Mouse (Mus musculus): Measurements from ENCODE around the gene Ndufs8.
"Not testable (repeated sequence)": the region's sequence is repeated elsewhere in the genome, so short reads cannot be mapped to it uniquely, and the experiment has no call there.

Ndufs8 gene

DNA sequence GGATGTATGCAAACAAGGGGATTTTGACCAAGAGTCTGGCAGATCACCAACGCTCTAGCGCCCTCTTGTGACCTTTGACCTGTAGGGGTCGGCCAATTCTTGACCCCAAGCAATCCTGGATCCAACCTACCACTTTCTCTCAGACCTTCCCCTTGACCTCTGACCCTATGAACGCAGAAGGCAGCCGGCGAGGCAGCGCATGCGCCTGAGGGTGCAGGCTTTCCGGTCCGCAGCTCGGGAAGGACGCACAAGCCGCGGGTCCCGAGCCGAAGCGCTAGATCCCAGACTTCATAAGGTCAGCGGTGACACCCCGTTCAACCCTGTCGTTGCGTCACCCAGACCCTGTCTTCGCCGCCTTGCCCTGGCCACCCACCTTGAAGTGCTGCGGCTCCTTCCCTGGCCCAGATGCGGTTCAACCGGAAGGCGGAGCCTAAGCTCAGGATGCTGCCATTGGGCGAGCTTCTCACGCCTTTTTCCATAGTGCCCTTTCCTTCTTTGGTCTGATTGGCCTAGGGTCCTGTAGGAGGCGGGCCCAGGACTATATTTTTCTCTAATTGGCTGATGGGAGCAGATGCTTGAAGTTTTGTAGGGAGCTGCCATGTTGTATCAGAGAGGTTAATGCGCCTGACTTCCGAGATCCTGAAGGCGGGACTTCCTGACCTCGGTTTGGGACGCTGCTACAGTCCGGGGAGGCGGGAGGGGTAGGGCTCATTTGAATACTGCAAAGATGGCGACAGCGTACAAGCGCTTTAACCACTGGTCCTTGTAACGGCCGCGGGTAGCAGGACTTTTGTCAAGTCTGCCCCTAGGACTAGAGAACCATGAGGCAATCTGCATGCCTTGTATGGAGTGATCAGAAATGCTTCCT, at the start of gene Ndufs8:
Ndufs8 (minus strand) TSS at position 438 of the 868 bp plus-strand sequence.
- peak; percentile 94 for DNase-seq (ENCODE audit: low spot score)

GRCm38 (mm10) chr19:3961805-3962204, 49.2 kb upstream of the Ndufs8 start:
- not testable (repeated sequence) for DNase-seq (ENCODE audit: low spot score)

DNA sequence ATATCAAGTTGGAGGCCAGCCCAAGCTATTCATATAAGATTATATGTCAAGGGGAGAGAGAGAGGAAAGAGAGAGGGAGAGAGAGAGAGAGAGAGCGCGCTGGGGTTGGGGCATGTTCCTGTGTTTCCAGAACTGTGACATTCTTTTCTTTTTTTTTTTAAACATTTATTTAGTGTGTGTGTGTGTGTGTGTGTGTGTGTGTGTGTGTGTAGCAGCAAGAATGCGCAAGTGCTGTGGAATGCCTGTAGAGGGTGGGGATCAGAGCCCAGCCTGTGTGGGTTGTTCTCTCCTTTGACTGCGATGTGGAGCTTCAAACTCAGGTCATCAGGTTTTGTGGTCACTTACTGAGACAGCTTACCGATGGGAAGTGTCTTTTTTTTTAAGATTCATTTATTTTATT, 47.6 kb upstream of the Ndufs8 start:
- no peak for DNase-seq (ENCODE audit: low spot score)

DNA sequence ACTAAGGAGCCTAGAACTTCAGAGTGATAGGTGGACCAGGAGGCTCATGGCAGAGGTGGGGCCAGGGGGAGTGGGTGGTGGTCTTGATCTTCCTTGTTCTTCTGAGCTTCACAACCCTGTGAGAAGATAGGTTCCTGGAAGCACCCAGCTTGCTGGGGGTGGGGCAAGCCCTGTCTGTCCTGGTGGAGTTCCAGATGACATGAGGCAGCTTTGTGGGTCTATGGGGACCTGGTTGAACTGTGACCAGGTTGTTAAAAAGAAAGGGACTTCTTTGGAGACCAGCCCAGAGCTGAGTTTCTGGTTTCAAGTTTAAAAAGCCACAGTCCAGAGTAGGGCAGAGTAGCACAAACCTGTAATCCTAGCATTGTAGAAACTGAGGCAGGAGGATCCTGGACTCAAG, 46.5 kb upstream of the Ndufs8 start:
- no peak for DNase-seq (ENCODE audit: low spot score)

DNA sequence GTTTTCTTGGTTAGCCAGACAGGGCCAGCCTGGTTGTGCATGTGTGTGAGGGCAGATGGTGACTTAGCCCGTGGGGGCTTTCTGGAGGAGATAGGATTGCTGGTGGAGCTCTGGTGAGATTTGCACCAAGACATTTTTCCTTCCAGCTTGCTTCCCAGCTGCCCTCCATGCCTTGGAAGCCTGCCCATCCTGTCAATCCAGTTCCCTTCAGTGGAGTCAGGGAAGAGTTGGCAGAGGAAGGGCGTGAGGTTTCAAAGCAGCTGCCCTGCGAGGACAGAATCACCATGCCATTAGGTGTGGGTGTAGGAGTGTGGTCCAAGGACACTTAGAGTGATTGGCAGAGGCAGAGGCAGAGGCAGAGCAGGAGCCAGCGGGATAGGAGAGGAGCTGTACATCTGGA, 45.9 kb upstream of the Ndufs8 start, which contains the start of gene Aldh3b3:
Aldh3b3 (plus strand) TSS at position 176 of the 400 bp plus-strand sequence.
- no peak for DNase-seq (ENCODE audit: low spot score)

GRCm38 (mm10) chr19:3957296-3958036, 44.9 kb upstream of the Ndufs8 start:
- not testable (repeated sequence) for DNase-seq (ENCODE audit: low spot score)

DNA sequence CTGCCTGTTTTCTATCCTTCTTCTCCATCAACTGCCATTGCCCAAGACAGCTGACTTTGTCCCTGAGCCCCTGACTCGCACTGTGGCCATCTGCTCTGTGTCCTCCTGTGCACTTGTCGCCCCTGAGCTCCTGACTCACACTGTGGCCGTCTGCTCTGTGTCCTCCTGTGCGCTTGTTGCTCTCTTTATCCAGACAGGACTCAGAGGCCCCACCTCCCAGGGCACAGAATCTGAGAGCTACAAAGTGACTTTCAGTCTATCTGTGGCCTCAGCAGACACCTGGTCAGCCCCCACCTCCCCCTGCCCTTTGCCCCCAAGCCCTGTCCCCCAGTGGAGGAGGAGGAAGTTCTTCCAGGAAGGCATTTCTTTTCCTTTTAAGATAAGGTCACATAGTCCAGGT, 43.2 kb upstream of the Ndufs8 start:
- DNase-seq (ENCODE audit: low spot score): peak; percentile 19

DNA sequence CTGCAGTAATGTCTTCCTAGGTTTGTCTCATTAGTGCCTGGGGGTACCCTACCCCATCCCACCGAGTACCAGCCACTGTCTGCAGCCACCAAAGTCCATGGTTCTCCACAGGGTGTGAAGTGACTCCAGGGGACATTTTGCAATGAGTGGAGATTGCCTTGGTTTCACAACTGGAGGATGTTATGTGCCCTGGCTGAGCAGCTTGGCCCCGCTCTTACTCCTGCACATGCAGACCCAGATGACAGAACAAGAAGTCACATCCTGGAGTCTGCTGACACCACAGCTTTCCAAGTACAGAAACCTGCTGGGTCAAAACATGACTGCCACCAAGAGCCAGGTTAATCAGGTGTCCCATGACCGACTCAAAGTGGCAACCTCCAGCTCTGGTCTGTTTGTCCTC, 42.5 kb upstream of the Ndufs8 start:
- no peak for DNase-seq (ENCODE audit: low spot score)

DNA sequence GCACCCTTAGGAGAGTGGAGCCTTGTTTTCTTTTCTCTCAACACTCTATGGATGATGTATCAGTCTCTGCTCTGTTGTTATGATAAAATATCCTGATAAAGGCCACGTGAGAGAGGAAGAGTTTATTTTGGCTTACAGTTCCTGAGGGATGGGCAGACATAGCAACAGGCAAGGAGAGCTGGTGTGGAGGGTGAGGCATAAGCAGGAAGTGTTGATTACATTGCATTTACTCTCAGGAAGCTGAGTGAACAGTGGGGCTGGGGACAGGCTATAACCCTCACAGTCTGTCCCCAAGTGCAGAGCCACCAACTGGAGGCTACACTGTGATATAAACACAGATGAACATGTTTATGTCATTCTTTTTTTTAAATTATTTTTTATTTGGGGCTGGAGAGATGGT, 39.5 kb upstream of the Ndufs8 start:
- DNase-seq (ENCODE audit: low spot score): no peak

- no peak for DNase-seq (ENCODE audit: low spot score)
Observed at GRCm38 (mm10) chr19:3951461-3951860, 38.9 kb upstream of the Ndufs8 start.

- DNase-seq (ENCODE audit: low spot score): no peak
Observed at GRCm38 (mm10) chr19:3950331-3950730, 37.8 kb upstream of the Ndufs8 start.

- DNase-seq (ENCODE audit: low spot score): no peak
Observed at GRCm38 (mm10) chr19:3948546-3948945, 36.0 kb upstream of the Ndufs8 start.

GRCm38 (mm10) chr19:3947813-3948212, 35.2 kb upstream of the Ndufs8 start:
- no peak for DNase-seq (ENCODE audit: low spot score)

- peak; percentile 63 for DNase-seq (ENCODE audit: low spot score)
Observed at GRCm38 (mm10) chr19:3946715-3947114, 34.1 kb upstream of the Ndufs8 start.

DNA sequence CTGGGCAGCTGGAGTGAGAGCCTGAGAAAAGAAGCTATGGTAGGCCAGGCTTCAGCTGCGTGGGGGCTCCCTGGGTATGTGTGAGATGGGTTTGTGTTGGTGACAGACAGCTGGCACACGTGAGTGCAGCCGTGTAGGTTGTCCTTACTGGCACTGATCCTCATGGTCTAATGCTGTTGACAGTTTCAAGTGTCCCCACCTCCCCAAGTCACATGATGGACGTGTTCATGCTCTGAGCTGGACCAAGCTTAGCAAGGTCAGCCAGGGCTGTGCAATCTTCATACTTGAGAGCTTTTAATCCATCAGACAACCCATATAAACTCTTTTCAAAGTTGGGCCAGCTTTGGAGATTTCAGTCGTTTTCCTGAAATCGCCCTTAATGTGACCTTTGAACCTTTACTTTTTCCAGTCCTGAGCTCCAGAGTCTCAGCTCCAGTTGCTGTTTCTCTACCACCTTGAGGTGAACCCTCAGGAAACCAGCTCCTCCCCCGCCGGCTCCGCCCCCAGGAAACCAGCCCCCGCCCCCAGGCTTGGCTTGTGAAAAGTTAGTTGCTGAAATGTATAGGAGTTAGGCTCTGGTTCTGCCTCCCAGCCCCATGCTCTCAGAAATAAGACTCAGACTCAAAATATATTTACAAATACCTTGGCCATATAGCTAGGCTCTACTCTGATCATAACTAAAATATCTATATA, 33.4 kb upstream of the Ndufs8 start:
- no peak for DNase-seq (ENCODE audit: low spot score)

DNA sequence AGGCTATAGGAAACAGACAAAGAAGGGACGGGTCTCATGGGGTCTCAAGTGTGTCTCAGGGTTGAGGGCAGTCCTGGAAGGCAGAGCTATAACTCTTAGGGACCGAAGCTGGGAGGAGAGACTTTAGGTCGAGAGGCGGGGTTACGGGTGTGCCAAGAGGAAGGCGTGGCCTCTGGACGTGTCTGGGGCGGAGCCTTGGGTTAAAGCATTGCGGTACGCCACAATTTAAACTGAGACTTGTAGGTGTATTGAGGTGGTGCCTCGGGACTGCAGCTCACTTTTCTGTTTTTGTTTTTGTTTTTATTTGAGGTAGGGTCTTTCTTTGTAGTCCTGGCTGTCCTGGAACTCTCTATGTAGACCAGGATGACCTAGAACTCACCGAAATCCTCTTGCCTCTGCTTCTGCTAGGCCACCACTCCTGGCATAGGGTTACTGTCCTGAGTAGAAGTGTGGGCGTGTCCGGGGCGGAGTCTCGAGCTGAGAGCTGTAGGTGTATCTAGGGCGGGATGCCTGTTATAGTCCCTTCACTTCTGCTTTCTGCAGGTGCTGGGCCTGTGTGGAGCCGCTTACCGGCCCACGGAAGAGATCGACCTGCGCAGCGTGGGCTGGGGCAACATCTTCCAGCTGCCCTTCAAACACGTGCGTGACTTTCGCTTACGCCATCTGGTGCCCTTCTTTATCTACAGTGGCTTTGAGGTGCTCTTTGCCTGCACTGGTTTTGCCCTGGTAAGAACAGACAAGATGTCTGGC, 30.6 kb upstream of the Ndufs8 start:
- DNase-seq (ENCODE audit: low spot score): no peak

DNA sequence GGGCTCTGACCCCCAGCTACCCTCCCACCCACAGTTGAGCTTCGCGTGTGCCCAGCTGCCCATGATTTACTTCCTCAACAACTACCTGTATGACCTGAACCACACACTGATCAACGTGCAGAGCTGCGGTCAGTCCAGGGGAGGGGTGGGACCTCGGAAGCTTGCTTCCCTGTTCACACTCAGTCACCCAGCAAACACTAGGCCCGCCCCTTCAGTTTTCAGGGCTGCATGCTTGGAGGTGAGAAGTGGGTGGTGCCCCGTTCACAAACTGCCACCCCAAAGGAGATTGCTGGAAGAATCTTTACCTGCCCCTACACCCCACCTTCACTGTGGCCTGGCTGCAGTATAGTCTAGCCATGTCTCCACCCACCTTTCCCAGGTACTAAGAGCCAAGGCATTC, 29.7 kb upstream of the Ndufs8 start:
- DNase-seq (ENCODE audit: low spot score): no peak

DNA sequence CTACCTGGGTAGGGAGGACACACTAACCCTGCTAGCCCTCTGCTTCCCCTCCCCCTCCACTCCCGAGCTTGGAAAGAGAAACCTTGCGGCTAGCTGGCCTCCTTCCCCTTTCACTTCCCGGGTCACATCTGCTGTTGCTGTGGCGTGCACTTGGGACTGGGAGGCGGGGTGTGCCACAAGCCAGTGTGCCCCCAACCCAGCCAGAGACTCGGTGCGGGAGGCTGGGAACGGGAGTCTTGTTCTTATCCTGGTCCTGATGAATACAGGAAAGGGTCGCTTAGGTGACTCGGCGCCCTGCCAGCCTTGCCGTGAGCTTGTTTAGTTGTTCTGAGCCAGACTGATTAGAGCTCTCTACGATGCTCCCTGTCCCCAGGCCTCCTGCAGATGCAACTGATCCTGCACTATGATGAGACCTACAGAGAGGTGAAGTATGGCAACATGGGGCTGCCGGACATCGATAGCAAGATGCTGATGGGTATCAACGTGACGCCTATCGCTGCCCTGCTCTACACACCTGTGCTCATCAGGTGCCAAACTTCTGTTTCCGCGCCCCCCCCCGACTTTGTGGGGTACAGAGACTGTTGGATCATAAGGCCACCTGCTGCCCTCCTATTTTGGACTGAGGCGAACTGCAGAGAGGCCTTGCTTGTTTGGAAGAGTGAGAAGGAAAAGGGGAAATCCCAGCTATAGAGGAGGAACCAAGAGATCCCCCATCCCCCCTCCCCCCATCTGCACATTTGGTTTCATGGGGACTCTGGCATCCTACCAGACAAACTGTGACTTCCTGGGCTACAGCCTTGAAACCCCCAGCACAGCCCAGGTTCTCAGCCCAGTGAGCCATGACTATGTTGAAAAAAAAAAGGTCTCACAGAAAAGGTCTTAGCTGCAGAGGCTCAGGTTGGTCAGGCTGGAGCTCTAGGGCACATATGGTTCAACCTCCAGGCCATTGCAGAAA, 23.6 kb upstream of the Ndufs8 start:
- DNase-seq (ENCODE audit: low spot score): peak; percentile 43

DNA sequence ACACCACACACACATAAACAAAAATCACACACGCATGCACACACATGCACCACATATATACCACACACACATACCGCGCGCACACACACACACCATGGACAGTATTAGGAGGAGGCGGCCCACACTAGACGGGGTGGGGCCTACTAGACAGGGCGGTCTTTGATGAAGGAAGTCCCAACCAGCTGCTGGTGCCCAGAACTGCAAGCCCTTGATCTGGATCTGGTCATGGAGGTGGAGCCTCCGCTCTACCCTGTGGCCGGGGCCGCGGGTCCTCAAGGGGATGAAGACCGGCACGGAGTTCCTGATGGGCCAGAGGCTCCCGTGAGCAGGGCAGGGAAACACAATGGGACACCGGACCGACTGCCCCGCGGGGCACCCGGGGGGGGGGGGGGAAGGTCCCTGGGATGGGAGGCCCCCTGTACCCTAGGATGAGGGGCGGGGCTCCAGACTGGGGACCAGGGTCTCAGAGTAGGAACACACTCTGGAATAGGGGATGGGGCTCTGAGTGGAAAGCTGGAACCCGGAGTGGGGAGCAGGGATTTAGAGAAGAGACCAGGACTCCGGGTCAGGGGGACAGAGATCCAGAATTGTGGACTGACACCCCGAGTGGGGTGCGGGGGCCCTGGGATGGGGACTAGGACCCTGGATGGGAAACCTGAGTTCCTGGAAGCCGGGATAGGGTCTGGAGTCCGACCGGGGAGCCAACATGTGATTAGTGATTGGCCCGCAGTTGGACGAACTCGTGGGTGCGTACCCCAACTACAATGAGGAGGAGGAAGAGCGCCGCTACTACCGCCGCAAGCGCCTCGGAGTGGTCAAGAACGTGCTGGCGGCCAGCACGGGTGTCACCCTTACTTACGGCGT, 22.7 kb upstream of the Ndufs8 start, which contains the start of gene Unc93b1:
Unc93b1 (plus strand) TSS at position 155 of the 864 bp plus-strand sequence.
- peak; percentile 83 for DNase-seq (ENCODE audit: low spot score)

DNA sequence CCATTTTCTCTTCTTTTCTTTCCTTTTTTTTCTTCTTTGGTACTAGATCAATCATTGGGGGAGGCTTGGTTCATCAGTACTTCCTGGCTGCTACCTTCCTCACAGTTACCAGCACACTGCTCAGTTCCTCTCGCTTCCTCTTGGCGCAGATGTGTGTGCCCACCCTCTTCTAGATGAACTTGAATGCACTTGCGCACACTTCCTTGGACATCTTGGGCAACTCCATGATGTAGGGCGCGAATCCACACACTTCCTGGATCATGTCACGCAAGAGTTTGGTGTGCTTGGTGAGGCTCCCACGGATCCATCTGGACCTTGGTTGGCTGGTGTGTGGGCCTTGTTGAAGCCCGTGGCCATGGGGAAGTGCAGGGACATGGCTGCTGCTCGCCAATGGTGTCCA, 19.1 kb upstream of the Ndufs8 start:
- DNase-seq (ENCODE audit: low spot score): no peak
